Mouse (Mus musculus) stomach, embryonic 16.5 days (tissue): Measurements from ENCODE around the gene Olfr180. TPM values are rescaled to one million over a fixed set of nuclear protein-coding genes. Genes with fewer than 3 reads are reported as not detected.

ENCODE experiments used
- ATAC-seq: fragments of 200-750 bp; cut with Nextera tagmentation; 2 replicates; pipeline ENCODE4 v1.8.0; 2017; ENCODE audit warnings: moderate number of reproducible peaks, moderate TSS enrichment; ENCODE audit not compliant: insufficient read depth, low FRiP score
- H3K27ac ChIP-seq: fragments of 300-500 bp; sonication (generic); 2 replicates; pipeline ENCODE4 v1.5.1; 2014; ENCODE audit warnings: low read length
- H3K27me3 ChIP-seq: fragments of 300-500 bp; sonication (generic); 2 replicates; pipeline ENCODE4 v1.6.1; 2014; ENCODE audit warnings: low read length, control low read depth, mixed read lengths; ENCODE audit not compliant: control insufficient read depth, insufficient read depth
- H3K36me3 ChIP-seq: fragments of 300-500 bp; sonication (generic); 2 replicates; pipeline ENCODE4 v1.6.1; 2014; ENCODE audit warnings: low read length; ENCODE audit not compliant: control insufficient read depth, insufficient read depth
- H3K4me1 ChIP-seq: fragments of 300-500 bp; sonication (generic); 2 replicates; pipeline ENCODE4 v1.6.1; 2014; ENCODE audit warnings: low read length, control low read depth, mixed read lengths; ENCODE audit not compliant: control insufficient read depth, insufficient read depth
- H3K4me2 ChIP-seq: fragments of 300-500 bp; sonication (generic); 2 replicates; pipeline ENCODE4 v1.6.1; 2014; ENCODE audit warnings: low read depth, low read length, mixed read lengths
- H3K4me3 ChIP-seq: fragments of 300-500 bp; sonication (generic); replicated peaks from 2 replicates; pipeline ENCODE4 v1.5.1; 2014; ENCODE audit warnings: mild to moderate bottlenecking, low read length
- H3K9ac ChIP-seq: fragments of 300-500 bp; sonication (generic); 2 replicates; pipeline ENCODE4 v1.6.1; 2014; ENCODE audit warnings: low read length
- H3K9me3 ChIP-seq: fragments of 300-500 bp; sonication (generic); replicated peaks from 2 replicates; pipeline ENCODE4 v1.6.1; 2016; ENCODE audit warnings: low read length, control low read depth; ENCODE audit not compliant: control insufficient read depth
- WGBS: fragments of 180-500 bp; shearing (Covaris S2); extraction: QIAGEN DNeasy Blood & Tissue Kit; methylation state at CpG from one replicate; pipeline ENCODE4 v1.1.7; 2014; 5-methylcytosine and 5-hydroxymethylcytosine counted together
- polyA plus RNA-seq: library from polyadenylated mRNA; unstranded; fragments of >200 nt; fragmentation: Nextera tagmentation; extraction: Ambion mirVana; gene quantifications from 2 replicates; pipeline ENCODE4 v1.2.1, GENCODE M21; 2015

The Olfr180 gene
- not detected in 2 replicates for polyA plus RNA-seq

- Histone ChIP-seq H3K27ac (no peak within 1 kb of the TSS), H3K36me3 (no peaks in the 10 kb centered on the region), H3K9me3 (no peaks in the 10 kb centered on the region), H3K4me2 (no peak within 1 kb of the TSS), H3K4me1 (no peaks in the 10 kb centered on the region), H3K9ac (no peak within 1 kb of the TSS), H3K4me3 (no peak within 1 kb of the TSS), H3K27me3 (no peaks in the 10 kb centered on the region)
- no peak for ATAC-seq
- WGBS = 78% methylated on average over 4 of the region's 4 CpGs
Observed at GRCm38 (mm10) chr16:58929292-58929691, at the start of gene Olfr180. TSS of gene Olfr180 (minus strand) at chr16:58929392.

DNA sequence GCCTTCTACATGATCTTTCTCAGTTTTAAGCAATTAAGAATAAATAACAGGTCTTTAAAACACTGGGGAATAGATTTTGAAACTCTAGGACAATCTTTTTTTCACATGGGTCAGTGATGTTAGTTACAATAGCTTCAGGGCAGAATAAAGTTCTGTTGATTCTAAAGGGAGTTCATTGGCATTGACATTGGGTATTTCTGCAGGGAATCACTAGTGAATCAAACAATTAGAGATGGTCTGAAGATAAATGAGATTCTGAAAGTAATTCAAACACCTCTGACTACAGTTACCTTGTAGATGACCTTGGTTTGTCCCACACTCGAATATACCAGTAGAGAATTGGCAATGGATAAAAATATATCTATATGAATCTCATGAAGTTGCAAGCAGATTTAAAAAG is 537 bp downstream of the Olfr180 start, which contains the start of gene Olfr181:
Gene Olfr181 (minus strand): TSS at position 101 of the 400 bp plus-strand sequence.
- Histone ChIP-seq H3K9me3 (no peaks in the 10 kb centered on the region), H3K36me3 (no peaks in the 10 kb centered on the region), H3K4me1 (no peaks in the 10 kb centered on the region), H3K4me2 (no peak within 1 kb of the TSS), H3K27ac (no peak within 1 kb of the TSS), H3K4me3 (no peak within 1 kb of the TSS), H3K27me3 (no peaks in the 10 kb centered on the region), H3K9ac (no peak within 1 kb of the TSS)
- ATAC-seq = no peak
- 48% methylated on average over 1 of the region's 1 CpGs for WGBS

DNA sequence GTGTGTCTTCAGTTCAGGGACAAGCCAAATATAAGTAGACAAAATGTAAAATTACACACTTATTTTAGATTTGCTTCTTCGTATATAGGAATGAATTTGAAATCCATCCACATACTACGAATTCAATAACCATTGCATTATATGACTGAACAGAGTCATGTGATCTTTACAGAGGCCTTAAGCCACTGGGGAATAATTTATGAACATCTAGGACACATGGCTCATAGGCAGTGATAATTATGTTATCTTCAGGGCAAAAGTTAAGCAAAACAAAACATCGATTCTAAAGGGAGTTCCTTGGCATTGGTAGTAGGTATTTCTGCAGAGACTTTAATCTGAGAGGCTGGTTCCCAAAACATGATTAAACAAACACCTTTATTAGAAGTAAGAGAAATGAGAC is 37.2 kb downstream of the Olfr180 start, which contains the start of gene Olfr178:
Gene Olfr178 (minus strand): TSS at position 101 of the 400 bp plus-strand sequence.
- no peak within 1 kb of the TSS for H3K4me3 ChIP-seq
- no peaks in the 10 kb centered on the region for H3K27me3 ChIP-seq
- H3K4me1 ChIP-seq = no peaks in the 10 kb centered on the region
- H3K4me2 ChIP-seq = no peak within 1 kb of the TSS
- no peak for ATAC-seq
- WGBS = 85% methylated on average over 3 of the region's 3 CpGs
- no peak within 1 kb of the TSS for H3K9ac ChIP-seq
- no peak within 1 kb of the TSS for H3K27ac ChIP-seq
- H3K9me3 ChIP-seq = no peaks in the 10 kb centered on the region
- no peaks in the 10 kb centered on the region for H3K36me3 ChIP-seq

GRCm38 (mm10) chr16:58884416-58884815 is 44.8 kb downstream of the Olfr180 start:
- 96% methylated on average over 2 of the region's 2 CpGs for WGBS
- ATAC-seq = no peak
- H3K27ac ChIP-seq = no peak overlapping the region
- H3K27me3 ChIP-seq = no peaks in the 10 kb centered on the region
- H3K4me2 ChIP-seq = no peak overlapping the region
- no peaks in the 10 kb centered on the region for H3K4me1 ChIP-seq
- H3K9me3 ChIP-seq = no peaks in the 10 kb centered on the region
- no peak overlapping the region for H3K9ac ChIP-seq
- H3K4me3 ChIP-seq = no peak overlapping the region
- no peaks in the 10 kb centered on the region for H3K36me3 ChIP-seq

DNA sequence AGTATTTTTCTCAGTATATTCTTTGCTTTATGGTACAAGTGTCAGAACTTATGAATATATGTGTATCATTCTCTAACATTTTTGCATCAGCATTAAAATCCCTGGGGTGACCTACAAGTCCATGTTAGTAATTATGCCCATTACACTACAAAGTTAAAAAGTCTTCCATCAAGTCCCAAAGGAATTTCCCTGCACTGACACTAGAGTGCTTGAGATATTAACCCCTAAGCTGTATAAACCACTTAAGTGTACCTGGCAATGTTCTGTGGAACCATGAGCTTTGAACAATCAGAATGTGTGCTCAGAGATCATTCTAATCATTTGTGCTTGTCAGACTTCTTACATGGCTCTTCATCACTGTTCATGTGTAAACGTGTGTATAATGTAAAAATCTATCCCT is 54.5 kb downstream of the Olfr180 start, which contains the start of gene Olfr177:
Gene Olfr177 (minus strand): TSS at position 101 of the 400 bp plus-strand sequence.
- Histone ChIP-seq H3K4me1 (no peaks in the 10 kb centered on the region), H3K9me3 (no peaks in the 10 kb centered on the region), H3K27me3 (no peaks in the 10 kb centered on the region), H3K36me3 (no peaks in the 10 kb centered on the region), H3K27ac (no peak within 1 kb of the TSS), H3K4me3 (no peak within 1 kb of the TSS), H3K4me2 (no peak within 1 kb of the TSS), H3K9ac (no peak within 1 kb of the TSS)
- 41% methylated on average over 1 of the region's 1 CpGs for WGBS
- no peak for ATAC-seq

Other genes starting within 250 kb of the Olfr180 start
- gene Gpr15, start 210.3 kb downstream of the Olfr180 start, polyA plus RNA-seq = 0.14 TPM in 1 of 2 replicates, not detected in the other
- 125 and 138 TPM in 2 replicates for gene Cldnd1, start 201.5 kb downstream of the Olfr180 start, polyA plus RNA-seq
- not detected in 2 replicates for gene Olfr172, start 166.2 kb downstream of the Olfr180 start, polyA plus RNA-seq
- not detected in 2 replicates for gene Olfr173, start 129.1 kb downstream of the Olfr180 start, polyA plus RNA-seq
- gene Olfr175-ps1, start 102.6 kb downstream of the Olfr180 start, polyA plus RNA-seq = not detected in 2 replicates
- not detected in 2 replicates for gene Olfr177, start 54.6 kb downstream of the Olfr180 start, polyA plus RNA-seq
- not detected in 2 replicates for gene Olfr178, start 37.3 kb downstream of the Olfr180 start, polyA plus RNA-seq
- not detected in 2 replicates for gene Olfr181, start 637 bp downstream of the Olfr180 start, polyA plus RNA-seq
- not detected in 2 replicates for gene Olfr183, start 66.0 kb upstream of the Olfr180 start, polyA plus RNA-seq
- 0.21 TPM in 1 of 2 replicates, not detected in the other for gene Olfr186, start 100.9 kb upstream of the Olfr180 start, polyA plus RNA-seq
- 0.24 TPM in 1 of 2 replicates, not detected in the other for gene Olfr187, start 110.4 kb upstream of the Olfr180 start, polyA plus RNA-seq
- gene Olfr190, start 148.6 kb upstream of the Olfr180 start, polyA plus RNA-seq = not detected in 2 replicates
- not detected in 2 replicates for gene Olfr191, start 160.4 kb upstream of the Olfr180 start, polyA plus RNA-seq
- gene Olfr193, start 182.5 kb upstream of the Olfr180 start, polyA plus RNA-seq = not detected in 2 replicates
- gene Olfr194, start 191.7 kb upstream of the Olfr180 start, polyA plus RNA-seq = not detected in 2 replicates
- not detected in 2 replicates for gene Olfr195, start 217.7 kb upstream of the Olfr180 start, polyA plus RNA-seq
- not detected in 2 replicates for gene Olfr196, start 241.1 kb upstream of the Olfr180 start, polyA plus RNA-seq